Mouse (Mus musculus) midbrain, embryonic 13.5 days (tissue): Measurements from ENCODE around the gene Bhlhe23. TPM values are rescaled to one million over a fixed set of nuclear protein-coding genes. Genes with fewer than 3 reads are reported as not detected.

Experiments
- polyA plus RNA-seq: library from polyadenylated mRNA; unstranded; fragments of >200 nt; fragmentation: Nextera tagmentation; extraction: Ambion mirVana; gene quantifications from 2 replicates; pipeline ENCODE4 v1.2.1, GENCODE M21; 2015

Bhlhe23 gene
- polyA plus RNA-seq, 1 experiment from 2014 or later, result 25.0 TPM

Other genes starting within 250 kb of the Bhlhe23 start
- gene Mrgbp, start 195.6 kb downstream of the Bhlhe23 start, polyA plus RNA-seq, result 49.2 and 51.9 TPM in 2 replicates
- gene Ogfr, start 187.7 kb downstream of the Bhlhe23 start, polyA plus RNA-seq, result 89.5 and 95.8 TPM in 2 replicates
- gene Col9a3, start 179.1 kb downstream of the Bhlhe23 start, polyA plus RNA-seq, result 17.5 and 17.9 TPM in 2 replicates
- 0.09 and 0.15 TPM in 2 replicates for gene Tcfl5, start 134.2 kb downstream of the Bhlhe23 start, polyA plus RNA-seq
- gene Dido1, start 66.9 kb downstream of the Bhlhe23 start, polyA plus RNA-seq, result 33.9 and 36.3 TPM in 2 replicates
- 56.3 and 61.1 TPM in 2 replicates for gene Gid8, start 66.8 kb downstream of the Bhlhe23 start, polyA plus RNA-seq
- 0.27 and 0.61 TPM in 2 replicates for gene Slc17a9, start 51.6 kb downstream of the Bhlhe23 start, polyA plus RNA-seq
- 37.7 and 47.2 TPM in 2 replicates for gene Ythdf1, start 144.0 kb upstream of the Bhlhe23 start, polyA plus RNA-seq
- 0.27 and 0.55 TPM in 2 replicates for gene Birc7, start 152.1 kb upstream of the Bhlhe23 start, polyA plus RNA-seq
- gene Nkain4, start 177.8 kb upstream of the Bhlhe23 start, polyA plus RNA-seq, result 94.0 and 101 TPM in 2 replicates
- gene Arfgap1, start 190.3 kb upstream of the Bhlhe23 start, polyA plus RNA-seq, result 98.9 and 103 TPM in 2 replicates
- gene Col20a1, start 209.6 kb upstream of the Bhlhe23 start, polyA plus RNA-seq, result 0.12 and 0.35 TPM in 2 replicates